Mouse (Mus musculus): ENCODE results near the gene Cyp2c65. TPM values are rescaled to one million over a fixed set of nuclear protein-coding genes. Genes with fewer than 3 reads are reported as not detected.
"Not testable (repeated sequence)": the region's sequence is repeated elsewhere in the genome, so short reads cannot be mapped to it uniquely, and the experiment has no call there.

Cyp2c65 gene
- not detected in 2 replicates for polyA plus RNA-seq (2016; fragmentation: Nextera tagmentation; extraction: Ambion mirVana)

DNA sequence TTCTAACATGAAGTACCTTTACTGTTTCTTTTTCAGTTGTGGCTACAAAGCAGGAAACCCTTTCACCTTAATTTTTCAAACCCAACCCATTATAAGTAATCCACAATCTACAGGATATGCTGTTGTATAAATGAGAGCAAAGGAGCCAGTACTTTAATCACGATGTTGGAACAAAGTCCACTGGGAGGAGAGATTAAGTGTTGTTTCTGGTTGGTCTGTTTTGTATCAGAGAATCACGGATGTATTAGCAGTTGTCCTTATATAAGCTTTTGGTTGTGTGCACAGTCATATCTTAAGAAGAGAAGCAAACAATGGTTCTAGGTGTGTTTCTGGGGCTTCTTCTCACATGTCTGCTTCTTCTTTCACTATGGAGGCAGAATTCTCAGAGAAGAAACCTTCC lies at the start of gene Cyp2c65:
Cyp2c65 (plus strand) TSS at position 297 of the 400 bp plus-strand sequence.
- Histone ChIP-seq H3K4me1 (no peaks in the 10 kb centered on the region), H3K36me3 (replicated peaks) (no peaks in the 10 kb centered on the region), H3K27ac (replicated peaks) (no peak within 1 kb of the TSS), H3K4me3 (no peak within 1 kb of the TSS), H3K9me3 (no peaks in the 10 kb centered on the region), H3K27me3 (replicated peaks; ENCODE audit: low read depth, poor library complexity, severe bottlenecking) (no peaks in the 10 kb centered on the region)
- DNase-seq (ENCODE audit: low spot score) = no peak
- 72% methylated on average over 2 of the region's 2 CpGs for WGBS

DNA sequence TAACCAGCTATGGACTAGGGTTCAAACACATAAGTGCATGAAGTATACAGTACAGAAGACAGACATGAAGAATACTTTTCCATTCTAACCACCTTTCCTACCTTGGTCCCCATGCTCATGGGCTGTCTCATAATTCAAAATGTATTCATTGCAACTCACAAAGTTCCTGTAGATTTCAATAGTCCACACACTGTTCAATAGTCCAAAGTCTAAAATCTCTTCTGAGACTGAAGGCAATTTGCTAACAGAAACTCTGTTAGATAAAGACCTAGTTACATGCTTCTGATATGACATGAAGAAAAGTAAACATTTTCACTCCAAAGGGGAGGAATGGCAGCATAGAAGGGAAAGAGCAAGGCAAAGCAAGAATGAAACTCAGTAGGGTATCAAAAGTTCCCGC lies 2.9 kb upstream of the Cyp2c65 start:
- no peak for DNase-seq (ENCODE audit: low spot score)
- H3K4me3 ChIP-seq = no peak overlapping the region
- H3K4me1 ChIP-seq = no peaks in the 10 kb centered on the region
- no peaks in the 10 kb centered on the region for H3K36me3 ChIP-seq (replicated peaks)
- no peaks in the 10 kb centered on the region for H3K27me3 ChIP-seq (replicated peaks; ENCODE audit: low read depth, poor library complexity, severe bottlenecking)
- H3K9me3 ChIP-seq = no peaks in the 10 kb centered on the region
- H3K27ac ChIP-seq (replicated peaks) = no peak overlapping the region
- WGBS = 92% methylated on average over 1 of the region's 1 CpGs

DNA sequence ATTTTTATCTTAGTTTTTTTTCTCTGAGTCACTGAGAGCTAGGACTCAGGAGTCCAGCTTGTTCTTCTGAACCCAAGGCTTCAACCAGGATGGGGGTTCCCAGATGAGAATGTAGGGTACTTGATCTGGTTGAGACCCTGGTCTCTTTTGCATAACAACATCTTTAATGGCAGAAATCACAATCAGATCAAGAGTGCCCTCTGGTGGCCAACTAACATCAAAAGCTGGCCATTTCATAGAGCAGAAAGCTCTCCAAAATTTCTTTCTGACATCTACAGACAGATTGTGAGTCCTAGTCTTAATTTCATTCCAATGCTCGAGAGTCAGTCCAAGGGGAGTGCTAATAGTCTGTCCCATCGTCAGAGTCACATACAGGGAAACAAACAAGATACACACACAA lies 38.0 kb downstream of the Cyp2c65 start:
- H3K9me3 ChIP-seq = peaks cover 39% of the 10 kb centered on the region
- H3K27me3 ChIP-seq (replicated peaks; ENCODE audit: low read depth, poor library complexity, severe bottlenecking); H3K4me1 ChIP-seq; H3K36me3 ChIP-seq (replicated peaks); H3K27ac ChIP-seq (replicated peaks); H3K4me3 ChIP-seq; DNase-seq (ENCODE audit: low spot score): not testable (repeated sequence)
- WGBS = 81% methylated on average over 2 of the region's 2 CpGs

DNA sequence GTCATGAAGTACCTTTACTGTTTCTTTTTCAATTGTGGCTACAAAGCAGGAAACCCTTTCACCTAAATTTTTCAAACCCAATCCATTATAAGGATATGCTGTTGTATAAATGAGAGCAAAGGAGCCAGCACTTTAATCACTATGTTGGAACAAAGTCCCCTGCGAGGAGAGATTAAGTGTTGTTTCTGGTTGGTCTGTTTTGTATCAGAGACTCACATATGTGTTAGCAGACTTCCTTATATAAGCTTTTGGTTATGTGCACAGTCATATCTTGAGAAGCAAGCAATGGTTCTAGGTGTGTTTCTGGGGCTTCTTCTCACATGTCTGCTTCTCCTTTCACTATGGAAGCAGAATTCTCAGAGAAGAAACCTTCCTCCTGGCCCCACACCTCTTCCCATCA lies 52.8 kb downstream of the Cyp2c65 start, which contains the start of gene Cyp2c66:
Cyp2c66 (plus strand) TSS at position 255 of the 400 bp plus-strand sequence.
- Histone ChIP-seq H3K4me1 (no peaks in the 10 kb centered on the region), H3K9me3 (peaks cover 5% of the 10 kb centered on the region; the same call in 1 of the 2 replicates), H3K27ac (replicated peaks) (no peak within 1 kb of the TSS), H3K27me3 (replicated peaks; ENCODE audit: low read depth, poor library complexity, severe bottlenecking) (no peaks in the 10 kb centered on the region), H3K4me3 (no peak within 1 kb of the TSS), H3K36me3 (replicated peaks) (no peaks in the 10 kb centered on the region)
- WGBS = 82% methylated on average over 1 of the region's 1 CpGs
- no peak for DNase-seq (ENCODE audit: low spot score)

Other genes starting within 250 kb of the Cyp2c65 start
- gene Noc3l, start 241.8 kb upstream of the Cyp2c65 start, polyA plus RNA-seq (2016; fragmentation: Nextera tagmentation; extraction: Ambion mirVana) = 11.1 and 12.7 TPM in 2 replicates
- 1.6 and 2.1 TPM in 2 replicates for gene Tbc1d12, start 224.4 kb upstream of the Cyp2c65 start, polyA plus RNA-seq (2016; fragmentation: Nextera tagmentation; extraction: Ambion mirVana)
- 92.5 and 92.9 TPM in 2 replicates for gene Hells, start 130.1 kb upstream of the Cyp2c65 start, polyA plus RNA-seq (2016; fragmentation: Nextera tagmentation; extraction: Ambion mirVana)
- gene Cyp2c55, start 54.0 kb upstream of the Cyp2c65 start, polyA plus RNA-seq (2016; fragmentation: Nextera tagmentation; extraction: Ambion mirVana) = not detected in 2 replicates
- gene Cyp2c66, start 52.9 kb downstream of the Cyp2c65 start, polyA plus RNA-seq (2016; fragmentation: Nextera tagmentation; extraction: Ambion mirVana) = not detected in 2 replicates
- not detected in 2 replicates for gene Cyp2c29, start 208.4 kb downstream of the Cyp2c65 start, polyA plus RNA-seq (2016; fragmentation: Nextera tagmentation; extraction: Ambion mirVana)